Mouse (Mus musculus) hindbrain, postnatal 0 days (tissue): ENCODE data around the gene Spock2. TPM values are rescaled to one million over a fixed set of nuclear protein-coding genes. Genes with fewer than 3 reads are reported as not detected.

Experiments
- ATAC-seq: fragments of 200-750 bp; cut with Nextera tagmentation; 2 replicates; pipeline ENCODE4 v1.8.0; 2017; ENCODE audit warnings: mild to moderate bottlenecking, moderate TSS enrichment, moderate library complexity
- DNase-seq: peaks from one replicate; pipeline ENCODE4 v3.0.0-alpha.2; 2015; ENCODE audit warnings: low spot score
- H3K27ac ChIP-seq: fragments of 300-500 bp; sonication (generic); 2 replicates; pipeline ENCODE4 v1.5.1; 2014; ENCODE audit warnings: mild to moderate bottlenecking
- H3K27me3 ChIP-seq: fragments of 300-500 bp; sonication (generic); 2 replicates; pipeline ENCODE4 v1.6.1; 2014; ENCODE audit warnings: low read length, mixed read lengths; ENCODE audit not compliant: insufficient read depth
- H3K36me3 ChIP-seq: fragments of 300-500 bp; sonication (generic); 2 replicates; pipeline ENCODE4 v1.6.1; 2014; ENCODE audit warnings: low read length, mixed read lengths; ENCODE audit not compliant: insufficient read depth
- H3K4me1 ChIP-seq: fragments of 300-500 bp; sonication (generic); 2 replicates; pipeline ENCODE4 v1.6.1; 2014; ENCODE audit warnings: antibody characterized with exemption, low read length, mixed read lengths; ENCODE audit not compliant: insufficient read depth
- H3K4me2 ChIP-seq: fragments of 300-500 bp; sonication (generic); 2 replicates; pipeline ENCODE4 v1.6.1; 2014; ENCODE audit warnings: low read depth, mild to moderate bottlenecking, low read length, moderate library complexity, mixed read lengths
- H3K4me3 ChIP-seq: fragments of 300-500 bp; sonication (generic); 2 replicates; pipeline ENCODE4 v1.5.1; 2014; ENCODE audit warnings: low read length
- H3K9ac ChIP-seq: fragments of 300-500 bp; sonication (generic); replicated peaks from 2 replicates; pipeline ENCODE4 v1.6.1; 2014; ENCODE audit warnings: mild to moderate bottlenecking, low read length, moderate library complexity, mixed read lengths
- H3K9me3 ChIP-seq: fragments of 300-500 bp; sonication (generic); 2 replicates; pipeline ENCODE4 v1.6.1; 2016; ENCODE audit warnings: low read length, mixed read lengths
- CTCF ChIP-seq: IDR thresholded peaks from 2 replicates; pipeline ENCODE4 v1.5.1; 2016; ENCODE audit warnings: antibody characterized with exemption, control low read depth, low read depth
- WGBS: fragments of 180-500 bp; shearing (Covaris S2); extraction: QIAGEN DNeasy Blood & Tissue Kit; methylation state at CpG from one replicate; pipeline ENCODE4 v1.1.7; 2014; 5-methylcytosine and 5-hydroxymethylcytosine counted together
- polyA plus RNA-seq: library from polyadenylated mRNA; unstranded; fragments of >200 nt; fragmentation: Nextera tagmentation; extraction: Ambion mirVana; gene quantifications from 2 replicates; pipeline ENCODE4 v1.2.1, GENCODE M21; 2015
- total RNA-seq: library from RNA; depleted of rRNA; stranded (reverse); fragments of >200 nt; gene quantifications from 2 replicates; pipeline ENCODE4 v1.2.3, GENCODE M21; 2014

Gene Spock2
- total and polyA plus RNA-seq, 2 experiments from 2014 or later, result 106 to 297 TPM

DNA sequence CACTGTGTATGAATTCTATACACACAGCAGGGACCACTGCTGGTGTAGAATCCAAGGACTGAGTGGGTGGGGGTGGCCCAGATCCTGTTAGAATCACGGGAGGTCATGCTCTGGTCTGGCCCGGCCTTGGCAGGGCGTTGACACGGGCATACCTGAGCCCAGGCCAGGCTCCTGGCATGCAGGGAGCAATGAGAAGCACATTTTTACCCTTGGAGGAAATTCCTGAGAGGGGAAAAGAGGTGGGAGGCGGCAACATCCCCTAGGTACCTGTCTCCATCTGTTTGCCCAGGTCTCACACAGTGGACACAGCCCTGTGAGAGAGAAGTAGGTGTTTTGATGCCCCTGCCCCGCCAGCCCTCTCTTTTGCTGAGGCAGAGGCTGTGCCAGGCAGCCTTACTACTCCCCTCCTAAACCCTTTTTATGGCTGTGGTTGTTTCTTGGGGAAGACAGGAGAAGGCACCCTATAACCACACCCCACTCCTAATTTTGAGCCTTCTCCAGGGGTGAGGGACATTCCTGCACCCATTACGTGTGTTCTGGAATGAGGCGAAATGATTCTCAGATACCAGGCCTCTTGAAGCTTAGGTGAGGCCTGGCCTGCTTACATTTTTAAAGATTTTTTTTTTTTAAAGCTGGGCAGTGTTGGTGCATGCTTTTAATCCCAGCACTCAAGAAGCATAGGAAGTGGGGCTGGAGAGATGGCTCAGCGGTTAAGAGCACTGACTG is 8.1 kb downstream of the Spock2 start:
- whole genome bisulfite sequencing, result 89% methylated on average over 9 of the region's 9 CpGs
- H3K4me1 ChIP-seq, result peaks cover 37% of the 10 kb centered on the region

DNA sequence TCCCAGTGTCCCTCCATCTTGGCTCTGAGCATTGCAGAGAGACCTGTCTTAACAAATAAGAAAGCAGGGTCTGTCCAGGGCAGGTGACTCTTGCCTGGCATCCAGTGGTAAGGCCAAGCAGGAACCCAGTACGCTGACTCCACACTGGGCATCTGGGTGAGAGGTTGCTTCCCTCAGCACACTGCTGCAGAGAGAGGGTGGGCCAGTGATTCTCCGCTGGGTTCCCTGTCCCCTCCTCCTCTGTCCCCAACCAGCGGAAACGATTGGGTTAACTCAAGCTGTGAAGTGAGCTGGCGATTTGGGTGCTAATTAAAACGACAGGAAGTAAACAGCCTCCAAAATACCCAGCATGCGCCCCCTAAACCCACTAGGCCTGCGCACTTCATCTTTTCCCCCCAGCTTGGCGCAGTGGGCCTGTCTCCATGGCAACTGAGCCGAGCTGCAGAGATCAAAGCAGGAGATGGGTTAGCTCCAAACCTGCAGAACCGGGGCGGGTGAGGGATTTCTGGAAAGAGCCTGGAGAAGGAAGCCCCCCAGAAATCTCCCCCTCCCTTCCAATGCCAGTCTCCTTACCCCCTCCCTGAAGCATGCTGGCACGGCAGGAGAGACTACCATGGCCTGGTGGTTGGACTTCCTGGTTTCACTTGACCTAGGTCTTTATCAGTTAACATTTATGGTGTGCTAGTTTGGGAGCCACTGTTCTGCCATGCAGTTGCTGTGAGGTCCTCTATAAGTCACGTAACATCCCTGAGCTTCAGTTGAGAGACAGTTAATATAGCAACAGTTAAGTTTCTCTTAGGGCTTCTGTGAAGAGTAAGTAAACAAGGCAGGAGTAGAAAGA is 9.5 kb downstream of the Spock2 start:
- DNase-seq, result peak; percentile 94
- TF ChIP-seq CTCF, result peak; percentile 25; the same call in 1 of the 2 replicates
- Histone ChIP-seq H3K27ac (peak overlapping the region; percentile 78), H3K27me3 (no peaks in the 10 kb centered on the region), H3K4me1 (peaks cover 24% of the 10 kb centered on the region), H3K4me3 (0 out of 2 replicates have a peak overlapping the region, but pooled peaks have one; percentile 8), H3K9ac (peak overlapping the region; percentile 17; the same call in 1 of the 2 replicates), H3K9me3 (no peaks in the 10 kb centered on the region), H3K4me2 (peak overlapping the region; percentile 50), H3K36me3 (no peaks in the 10 kb centered on the region)
- ATAC-seq, result peak; percentile 89
- 5% methylated on average over 14 of the region's 14 CpGs for WGBS

More for the DNA sequence above, 8.1 kb downstream of the Spock2 start:
- H3K27ac ChIP-seq, result 0 out of 2 replicates have a peak overlapping the region, but pooled peaks have one; percentile 29
- ATAC-seq (no peak), DNase-seq (no peak)
- TF ChIP-seq CTCF, result no peak
- H3K27me3 ChIP-seq, result no peaks in the 10 kb centered on the region
- no peak overlapping the region for H3K4me3 ChIP-seq
- H3K9ac ChIP-seq, result no peak overlapping the region
- H3K9me3 ChIP-seq, result no peaks in the 10 kb centered on the region
- H3K36me3 ChIP-seq, result no peaks in the 10 kb centered on the region
- H3K4me2 ChIP-seq, result no peak overlapping the region

DNA sequence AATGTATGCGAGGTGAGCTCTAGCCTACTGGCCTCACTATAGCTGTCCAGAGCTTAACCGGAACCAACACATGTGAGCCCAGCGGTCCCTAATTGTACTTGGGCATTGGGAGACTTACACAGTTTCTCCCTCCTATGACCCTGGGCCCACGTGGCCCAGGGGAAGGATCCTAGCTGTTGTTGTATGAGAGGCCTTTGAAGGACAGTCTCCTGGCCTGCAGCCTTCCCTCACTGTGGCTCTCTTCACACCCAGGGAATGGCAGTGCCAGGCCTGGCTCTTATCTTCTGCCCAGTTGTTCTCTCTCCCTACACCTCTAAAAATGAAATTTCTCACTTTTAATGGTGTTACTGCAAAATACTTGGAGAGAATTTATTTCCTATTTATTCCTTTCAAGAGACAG is 11.0 kb downstream of the Spock2 start:
- no peak for TF ChIP-seq CTCF
- no peak for ATAC-seq
- H3K27me3 ChIP-seq, result no peaks in the 10 kb centered on the region
- WGBS, result 58% methylated on average over 4 of the region's 4 CpGs
- peak overlapping the region; percentile 9; the same call in 1 of the 2 replicates for H3K9ac ChIP-seq
- no peaks in the 10 kb centered on the region for H3K9me3 ChIP-seq
- peaks cover 23% of the 10 kb centered on the region for H3K4me1 ChIP-seq
- no peak overlapping the region for H3K4me2 ChIP-seq
- no peak overlapping the region for H3K27ac ChIP-seq
- no peaks in the 10 kb centered on the region for H3K36me3 ChIP-seq
- no peak overlapping the region for H3K4me3 ChIP-seq
- DNase-seq, result no peak

DNA sequence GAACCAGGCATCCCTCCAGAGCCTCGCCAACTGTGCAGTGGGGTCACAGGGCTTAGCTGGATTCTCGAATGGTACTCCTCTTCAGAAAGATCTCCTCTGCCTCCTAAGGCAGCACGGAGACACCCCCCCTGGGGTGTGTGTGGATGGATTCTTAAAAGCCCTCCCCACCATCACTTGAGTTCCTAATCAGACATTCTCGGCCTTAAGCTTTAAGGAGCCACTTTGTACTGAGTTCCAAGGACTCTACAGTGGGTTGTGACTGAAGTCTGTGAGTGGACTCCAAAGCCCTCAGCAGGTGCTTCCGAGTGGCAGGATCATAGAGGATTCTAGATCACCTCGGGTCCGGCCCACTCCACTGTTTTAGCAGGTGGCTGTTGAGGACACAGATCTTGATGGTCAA is 12.4 kb downstream of the Spock2 start:
- no peak overlapping the region for H3K9ac ChIP-seq
- WGBS, result 70% methylated on average over 7 of the region's 7 CpGs
- ATAC-seq (no peak), DNase-seq (no peak)
- no peaks in the 10 kb centered on the region for H3K9me3 ChIP-seq
- TF ChIP-seq CTCF, result no peak
- H3K4me3 ChIP-seq, result no peak overlapping the region
- H3K4me2 ChIP-seq, result no peak overlapping the region
- H3K27me3 ChIP-seq, result no peaks in the 10 kb centered on the region
- peaks cover 23% of the 10 kb centered on the region for H3K4me1 ChIP-seq
- H3K36me3 ChIP-seq, result peaks cover 1% of the 10 kb centered on the region; the same call in 1 of the 2 replicates
- no peak overlapping the region for H3K27ac ChIP-seq

DNA sequence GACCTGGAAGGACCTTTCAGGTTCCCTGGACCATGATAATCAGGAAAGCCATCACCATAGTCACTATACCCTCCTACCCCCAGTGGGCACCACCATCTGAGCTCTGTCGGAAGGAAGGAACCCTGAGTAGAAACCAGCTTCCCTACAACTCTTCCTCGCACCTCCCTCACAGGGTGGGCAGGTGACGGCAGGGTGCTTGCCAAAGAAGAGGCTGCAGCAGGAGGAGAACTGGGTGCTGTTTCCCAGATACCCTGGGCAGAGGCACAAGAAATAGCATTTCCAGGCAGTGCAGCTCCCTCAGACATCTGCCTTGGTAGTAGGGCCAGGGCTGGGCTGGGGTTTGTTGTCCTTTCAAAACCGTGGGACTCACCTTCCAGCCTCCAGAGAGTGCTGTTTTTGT is 14.6 kb downstream of the Spock2 start:
- Histone ChIP-seq H3K36me3 (peaks cover 9% of the 10 kb centered on the region; the same call in 1 of the 2 replicates), H3K9me3 (no peaks in the 10 kb centered on the region), H3K27me3 (no peaks in the 10 kb centered on the region), H3K9ac (no peak overlapping the region), H3K27ac (no peak overlapping the region), H3K4me3 (no peak overlapping the region), H3K4me1 (peaks cover 16% of the 10 kb centered on the region), H3K4me2 (no peak overlapping the region)
- 81% methylated on average over 4 of the region's 4 CpGs for WGBS
- ATAC-seq (no peak), DNase-seq (no peak)
- TF ChIP-seq CTCF, result no peak

GRCm38 (mm10) chr10:60124078-60124477 is 18.1 kb downstream of the Spock2 start:
- DNase-seq, result no peak
- H3K9me3 ChIP-seq, result no peaks in the 10 kb centered on the region
- peaks cover 33% of the 10 kb centered on the region; the same call in 1 of the 2 replicates for H3K36me3 ChIP-seq
- H3K27me3 ChIP-seq, result no peaks in the 10 kb centered on the region
- H3K9ac ChIP-seq, result no peak overlapping the region
- no peak overlapping the region for H3K4me3 ChIP-seq
- H3K4me2 ChIP-seq, result no peak overlapping the region
- peak; percentile 72 for TF ChIP-seq CTCF
- no peak overlapping the region for H3K27ac ChIP-seq
- H3K4me1 ChIP-seq, result no peaks in the 10 kb centered on the region
- peak; percentile 10; the same call in 1 of the 2 replicates for ATAC-seq
- 67% methylated on average over 6 of the region's 6 CpGs for WGBS
